Mouse (Mus musculus): ENCODE measurements around the gene Gm20431. TPM values are rescaled to one million over a fixed set of nuclear protein-coding genes. Genes with fewer than 3 reads are reported as not detected.

The Gm20431 gene
- polyA plus RNA-seq, 1 experiment from 2014 or later, result 6.7 TPM

DNA sequence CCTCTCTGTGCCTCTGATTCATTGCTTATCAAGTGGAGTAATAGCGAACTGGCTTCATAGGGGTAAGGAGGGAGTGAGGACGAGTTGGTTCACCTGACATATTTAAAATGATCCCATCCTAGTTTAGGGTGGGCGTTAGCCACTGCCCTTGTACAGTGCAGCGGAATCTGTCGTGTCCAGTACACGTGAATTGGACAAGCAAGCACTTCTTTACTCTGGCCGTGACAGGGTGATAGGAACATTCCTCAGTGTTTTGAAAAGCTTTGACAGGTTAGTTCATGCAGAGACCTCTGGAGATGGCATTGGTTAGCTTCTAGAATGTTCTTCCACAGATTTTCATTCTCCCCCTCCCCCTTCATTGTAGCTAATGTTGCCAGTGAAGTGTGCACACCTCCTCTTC is 33.7 kb upstream of the Gm20431 start:
- 94% methylated on average over 7 of the region's 7 CpGs for WGBS
- Histone ChIP-seq H3K27me3 (ENCODE audit: insufficient read depth, poor library complexity, severe bottlenecking) (peaks cover 29% of the 10 kb centered on the region), H3K4me1 (replicated peaks) (peaks cover 18% of the 10 kb centered on the region; the same call in 1 of the 2 replicates), H3K36me3 (no peaks in the 10 kb centered on the region), H3K4me3 (no peak overlapping the region), H3K27ac (no peak overlapping the region), H3K9me3 (peaks cover 9% of the 10 kb centered on the region)
- no peak for DNase-seq (ENCODE audit: low spot score)

- no peak for DNase-seq (ENCODE audit: low spot score)
- H3K36me3 ChIP-seq, result no peaks in the 10 kb centered on the region
- peaks cover 9% of the 10 kb centered on the region for H3K9me3 ChIP-seq
- WGBS, result 80% methylated on average over 1 of the region's 1 CpGs
- H3K27me3 ChIP-seq (ENCODE audit: insufficient read depth, poor library complexity, severe bottlenecking), result peaks cover 37% of the 10 kb centered on the region
- peaks cover 25% of the 10 kb centered on the region for H3K4me1 ChIP-seq (replicated peaks)
- H3K27ac ChIP-seq, result no peak overlapping the region
- H3K4me3 ChIP-seq, result no peak overlapping the region
Observed at GRCm38 (mm10) chr2:167694244-167694643, 32.9 kb upstream of the Gm20431 start.

DNA sequence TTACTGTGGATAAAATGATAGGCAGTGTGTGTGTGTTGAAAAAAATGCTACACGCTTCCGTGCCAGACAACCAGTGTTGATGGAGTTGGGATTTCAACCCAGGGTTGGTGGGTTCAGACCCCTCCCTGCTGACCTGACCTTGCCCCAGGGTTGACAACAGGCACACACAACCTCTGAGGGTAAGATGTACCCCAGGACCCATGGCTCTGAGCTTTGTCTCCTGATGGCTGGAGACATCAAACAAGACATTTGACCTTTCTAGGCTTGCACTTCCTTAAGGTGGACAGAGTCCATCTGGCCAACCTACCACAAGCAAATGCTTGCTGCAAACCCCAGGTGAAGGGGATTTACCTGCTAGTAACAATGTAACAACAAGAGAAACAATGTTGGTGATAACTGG is 32.2 kb upstream of the Gm20431 start:
- peaks cover 44% of the 10 kb centered on the region for H3K27me3 ChIP-seq (ENCODE audit: insufficient read depth, poor library complexity, severe bottlenecking)
- H3K27ac ChIP-seq, result no peak overlapping the region

GRCm38 (mm10) chr2:167692831-167693230 is 31.5 kb upstream of the Gm20431 start:
- Histone ChIP-seq H3K27ac (no peak overlapping the region), H3K4me3 (no peak overlapping the region), H3K27me3 (ENCODE audit: insufficient read depth, poor library complexity, severe bottlenecking) (peaks cover 51% of the 10 kb centered on the region), H3K36me3 (no peaks in the 10 kb centered on the region), H3K4me1 (replicated peaks) (peaks cover 39% of the 10 kb centered on the region), H3K9me3 (peaks cover 9% of the 10 kb centered on the region)
- WGBS, result 81% methylated on average over 3 of the region's 3 CpGs
- DNase-seq (ENCODE audit: low spot score), result no peak

More for the DNA sequence above, 32.2 kb upstream of the Gm20431 start:
- peaks cover 9% of the 10 kb centered on the region for H3K9me3 ChIP-seq
- H3K36me3 ChIP-seq, result no peaks in the 10 kb centered on the region
- H3K4me1 ChIP-seq (replicated peaks), result peaks cover 32% of the 10 kb centered on the region
- DNase-seq (ENCODE audit: low spot score), result no peak
- no peak overlapping the region for H3K4me3 ChIP-seq
- WGBS, result 86% methylated on average over 2 of the region's 2 CpGs

DNA sequence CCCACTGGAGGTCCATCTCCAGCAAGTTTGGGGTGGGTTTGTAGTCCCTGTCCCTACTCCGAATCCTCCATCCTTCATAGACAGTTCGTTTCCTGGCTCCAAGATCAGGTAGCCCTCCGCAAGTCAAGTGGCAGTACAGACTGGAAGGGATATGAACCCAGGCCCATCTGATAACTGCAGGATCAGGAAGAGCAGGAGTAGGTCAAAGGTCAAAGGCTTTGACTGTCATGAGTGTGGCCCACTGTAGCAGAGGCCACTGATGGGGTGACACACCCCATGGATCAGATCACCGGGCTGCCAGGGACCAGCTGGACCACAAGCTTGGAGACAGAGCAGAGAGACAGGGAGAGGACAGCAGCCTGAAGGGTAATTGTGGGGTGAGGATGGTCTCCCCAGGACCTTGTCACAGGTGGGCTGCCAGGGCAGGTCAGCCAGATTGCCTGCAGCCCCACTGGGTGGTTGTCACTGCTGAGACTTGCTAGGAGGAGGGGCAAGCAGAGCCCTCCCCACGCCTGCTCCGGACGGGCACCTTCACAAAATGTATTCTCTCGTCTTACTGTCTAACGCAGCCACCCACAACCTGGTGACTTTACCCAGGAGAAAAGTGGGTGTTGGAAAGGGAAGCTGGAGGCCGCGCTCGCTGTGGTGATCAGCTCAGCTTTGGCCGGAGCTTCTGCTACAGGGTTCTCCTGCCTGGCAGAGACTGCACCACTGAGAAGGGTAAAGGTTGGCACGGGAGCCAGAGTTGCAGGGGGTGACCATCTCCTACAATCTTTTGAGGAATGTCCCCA is 30.8 kb upstream of the Gm20431 start:
- peaks cover 58% of the 10 kb centered on the region for H3K27me3 ChIP-seq (ENCODE audit: insufficient read depth, poor library complexity, severe bottlenecking)

GRCm38 (mm10) chr2:167691410-167691809 is 30.1 kb upstream of the Gm20431 start:
- 90% methylated on average over 6 of the region's 6 CpGs for whole genome bisulfite sequencing
- Histone ChIP-seq H3K27me3 (ENCODE audit: insufficient read depth, poor library complexity, severe bottlenecking) (peaks cover 65% of the 10 kb centered on the region), H3K4me3 (no peak overlapping the region), H3K36me3 (no peaks in the 10 kb centered on the region), H3K27ac (no peak overlapping the region), H3K4me1 (replicated peaks) (peaks cover 44% of the 10 kb centered on the region), H3K9me3 (peaks cover 9% of the 10 kb centered on the region)
- no peak for DNase-seq (ENCODE audit: low spot score)

More for the DNA sequence above, 30.8 kb upstream of the Gm20431 start:
- Histone ChIP-seq H3K27ac (no peak overlapping the region), H3K36me3 (no peaks in the 10 kb centered on the region), H3K9me3 (peaks cover 9% of the 10 kb centered on the region), H3K4me3 (no peak overlapping the region), H3K4me1 (replicated peaks) (peaks cover 45% of the 10 kb centered on the region)
- WGBS, result 86% methylated on average over 14 of the region's 14 CpGs
- DNase-seq (ENCODE audit: low spot score), result no peak

GRCm38 (mm10) chr2:167690962-167691311 is 29.6 kb upstream of the Gm20431 start:
- Histone ChIP-seq H3K27me3 (ENCODE audit: insufficient read depth, poor library complexity, severe bottlenecking) (peaks cover 70% of the 10 kb centered on the region), H3K36me3 (no peaks in the 10 kb centered on the region), H3K27ac (no peak overlapping the region), H3K9me3 (peaks cover 9% of the 10 kb centered on the region), H3K4me1 (replicated peaks) (peaks cover 39% of the 10 kb centered on the region), H3K4me3 (no peak overlapping the region)
- no peak for DNase-seq (ENCODE audit: low spot score)
- WGBS, result 87% methylated on average over 12 of the region's 12 CpGs

DNA sequence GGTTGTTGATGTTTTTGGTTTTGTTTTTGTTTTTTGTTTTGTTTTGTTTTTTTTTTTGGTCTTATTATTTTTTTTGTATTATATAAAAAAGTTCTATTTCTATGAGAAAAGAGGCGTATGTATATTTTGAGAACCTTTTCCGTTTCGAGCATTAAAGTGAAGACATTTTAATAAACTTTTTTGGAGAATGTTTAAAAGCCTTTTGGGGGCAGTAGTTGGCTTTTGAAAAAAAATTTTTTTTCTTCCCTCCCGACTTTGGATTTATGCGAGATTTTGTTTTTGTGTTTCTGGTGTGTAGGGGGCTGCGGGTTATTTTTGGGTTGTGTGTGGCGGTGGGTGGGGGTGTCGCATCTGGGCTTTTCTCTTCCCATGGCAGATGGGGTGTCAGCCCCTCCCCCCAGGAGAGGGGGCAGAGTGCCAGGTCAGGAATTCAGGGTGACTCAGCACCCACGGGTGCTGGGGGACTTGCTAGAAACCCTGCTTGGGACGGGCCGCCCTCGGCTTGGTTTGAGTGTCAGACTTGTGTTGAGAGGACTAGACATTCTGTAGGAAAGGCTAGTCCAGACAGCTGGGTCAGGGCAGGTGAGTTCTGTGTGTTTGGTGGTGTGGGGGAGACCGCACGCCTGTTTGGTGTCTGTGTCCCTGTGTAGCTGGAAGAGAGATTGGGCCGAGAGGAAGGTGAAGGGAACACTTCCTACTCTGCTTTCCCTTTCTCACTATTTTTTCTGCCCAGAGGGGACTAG is 29.1 kb upstream of the Gm20431 start:
- H3K4me3 ChIP-seq, result peak overlapping the region; percentile 75
- no peaks in the 10 kb centered on the region for H3K36me3 ChIP-seq
- H3K4me1 ChIP-seq (replicated peaks), result peaks cover 34% of the 10 kb centered on the region
- H3K27me3 ChIP-seq (ENCODE audit: insufficient read depth, poor library complexity, severe bottlenecking), result peaks cover 75% of the 10 kb centered on the region
- no peak for DNase-seq (ENCODE audit: low spot score)
- no peak overlapping the region for H3K27ac ChIP-seq
- H3K9me3 ChIP-seq, result peaks cover 7% of the 10 kb centered on the region
- 66% methylated on average over 15 of the region's 15 CpGs for whole genome bisulfite sequencing

DNA sequence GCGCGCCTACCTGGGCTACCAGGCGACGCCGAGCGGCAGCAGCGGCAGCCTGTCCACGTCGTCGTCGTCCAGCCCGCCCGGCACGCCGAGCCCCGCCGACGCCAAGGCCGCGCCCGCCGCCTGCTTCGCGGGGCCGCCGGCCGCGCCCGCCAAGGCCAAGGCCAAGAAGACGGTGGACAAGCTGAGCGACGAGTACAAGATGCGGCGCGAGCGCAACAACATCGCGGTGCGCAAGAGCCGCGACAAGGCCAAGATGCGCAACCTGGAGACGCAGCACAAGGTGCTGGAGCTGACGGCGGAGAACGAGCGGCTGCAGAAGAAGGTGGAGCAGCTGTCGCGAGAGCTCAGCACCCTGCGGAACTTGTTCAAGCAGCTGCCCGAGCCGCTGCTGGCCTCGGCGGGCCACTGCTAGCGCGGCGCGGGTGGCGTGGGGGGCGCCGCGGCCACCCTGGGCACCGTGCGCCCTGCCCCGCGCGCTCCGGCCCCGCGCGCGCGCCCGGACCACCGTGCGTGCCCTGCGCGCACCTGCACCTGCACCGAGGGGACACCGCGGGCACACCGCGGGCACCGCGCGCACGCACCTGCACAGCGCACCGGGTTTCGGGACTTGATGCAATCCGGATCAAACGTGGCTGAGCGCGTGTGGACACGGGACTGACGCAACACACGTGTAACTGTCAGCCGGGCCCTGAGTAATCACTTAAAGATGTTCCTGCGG is 28.4 kb upstream of the Gm20431 start, which contains the start of gene Tmem189:
Tmem189 (minus strand) TSS at position 322 of the 718 bp plus-strand sequence.
- no peaks in the 10 kb centered on the region for H3K36me3 ChIP-seq
- H3K27ac ChIP-seq, result peak within 1 kb of the TSS; percentile 82
- H3K9me3 ChIP-seq, result no peaks in the 10 kb centered on the region
- peak; percentile 62 for DNase-seq (ENCODE audit: low spot score)
- under 1% methylated on average over 99 of the region's 99 CpGs for WGBS
- peaks cover 77% of the 10 kb centered on the region for H3K27me3 ChIP-seq (ENCODE audit: insufficient read depth, poor library complexity, severe bottlenecking)
- peaks cover 33% of the 10 kb centered on the region for H3K4me1 ChIP-seq (replicated peaks)
- H3K4me3 ChIP-seq, result peak within 1 kb of the TSS; percentile 75

DNA sequence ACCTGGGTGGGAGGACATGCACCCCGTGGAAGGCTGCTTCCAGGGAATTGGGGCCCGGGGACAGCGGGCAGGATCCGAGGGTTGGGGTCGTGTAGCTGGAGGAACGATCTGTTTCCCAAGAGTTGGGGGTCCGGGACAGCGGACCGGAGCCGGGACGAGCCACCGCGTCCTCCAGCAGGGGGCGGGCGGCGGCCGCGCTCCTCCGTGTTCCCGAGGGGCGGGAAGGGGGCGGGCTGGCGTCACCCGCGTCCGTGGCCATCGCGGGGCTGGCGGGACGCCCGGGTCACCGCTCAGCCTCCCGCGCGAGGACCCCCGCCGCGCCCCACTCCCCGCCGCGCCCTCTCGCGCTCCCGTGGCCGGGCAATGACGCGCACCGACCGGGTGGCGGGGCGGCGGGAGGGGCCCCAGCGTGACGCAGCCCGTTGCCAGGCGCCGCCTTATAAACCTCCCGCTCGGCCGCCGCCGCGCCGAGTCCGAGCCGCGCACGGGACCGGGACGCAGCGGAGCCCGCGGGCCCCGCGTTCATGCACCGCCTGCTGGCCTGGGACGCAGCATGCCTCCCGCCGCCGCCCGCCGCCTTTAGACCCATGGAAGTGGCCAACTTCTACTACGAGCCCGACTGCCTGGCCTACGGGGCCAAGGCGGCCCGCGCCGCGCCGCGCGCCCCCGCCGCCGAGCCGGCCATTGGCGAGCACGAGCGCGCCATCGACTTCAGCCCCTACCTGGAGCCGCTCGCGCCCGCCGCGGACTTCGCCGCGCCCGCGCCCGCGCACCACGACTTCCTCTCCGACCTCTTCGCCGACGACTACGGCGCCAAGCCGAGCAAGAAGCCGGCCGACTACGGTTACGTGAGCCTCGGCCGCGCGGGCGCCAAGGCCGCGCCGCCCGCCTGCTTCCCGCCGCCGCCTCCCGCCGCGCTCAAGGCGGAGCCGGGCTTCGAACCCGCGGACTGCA is 27.5 kb upstream of the Gm20431 start, which contains the start of gene Cebpb:
Cebpb (plus strand) TSS at position 418 of the 954 bp plus-strand sequence.
- Histone ChIP-seq H3K4me3 (peak within 1 kb of the TSS; percentile 75), H3K27ac (peak within 1 kb of the TSS; percentile 82), H3K4me1 (replicated peaks) (peaks cover 33% of the 10 kb centered on the region), H3K36me3 (no peaks in the 10 kb centered on the region), H3K27me3 (ENCODE audit: insufficient read depth, poor library complexity, severe bottlenecking) (peaks cover 82% of the 10 kb centered on the region), H3K9me3 (no peaks in the 10 kb centered on the region)
- peak; percentile 67 for DNase-seq (ENCODE audit: low spot score)
- WGBS, result under 1% methylated on average over 139 of the region's 147 CpGs

DNA sequence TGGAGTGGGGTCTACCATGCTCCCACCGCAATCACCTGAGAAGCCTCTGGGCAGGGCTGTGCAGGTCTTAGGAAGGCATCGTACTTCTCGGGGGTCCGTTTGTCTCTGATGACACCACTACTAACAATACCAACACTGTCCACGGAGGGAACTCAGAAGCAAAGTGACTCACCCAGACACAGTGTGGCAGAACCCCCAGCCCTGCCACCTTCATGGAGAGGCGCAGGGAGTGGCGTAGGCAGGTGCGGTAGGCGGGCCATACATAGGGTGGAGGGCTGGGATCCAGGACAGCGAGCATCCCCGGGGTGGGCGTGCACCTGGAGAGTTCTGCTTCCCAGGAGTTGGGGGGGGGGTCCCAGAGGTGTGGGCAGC is 26.8 kb upstream of the Gm20431 start:
- no peak for DNase-seq (ENCODE audit: low spot score)
- WGBS, result 23% methylated on average over 12 of the region's 12 CpGs
- 0 out of 2 replicates have a peak overlapping the region, but pooled peaks have one; percentile 82 for H3K27ac ChIP-seq

DNA sequence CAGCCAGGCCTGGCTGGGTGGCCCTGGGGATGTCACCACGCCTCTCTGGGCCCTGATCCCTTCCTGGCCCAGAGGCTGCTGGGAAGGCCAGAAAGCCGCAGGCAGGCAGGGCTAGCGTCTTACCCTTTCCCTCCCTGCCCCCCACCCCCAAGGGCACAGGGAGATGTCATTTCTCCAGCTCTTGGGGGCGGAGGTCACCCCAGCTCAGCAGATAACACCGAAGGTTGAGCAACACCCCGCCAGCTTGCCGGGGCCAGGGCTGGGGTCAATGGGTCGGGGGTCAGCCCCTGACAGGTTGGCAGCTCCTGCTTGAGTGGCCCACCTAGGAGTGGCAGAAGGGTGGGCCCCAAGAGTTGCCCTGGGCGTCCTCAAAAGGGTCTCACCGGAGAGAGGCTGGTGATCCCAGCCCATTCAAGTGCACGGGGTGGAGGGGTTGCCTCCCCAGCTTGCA is 26.4 kb upstream of the Gm20431 start:
- DNase-seq (ENCODE audit: low spot score), result no peak
- Histone ChIP-seq H3K36me3 (no peaks in the 10 kb centered on the region), H3K27me3 (ENCODE audit: insufficient read depth, poor library complexity, severe bottlenecking) (peaks cover 80% of the 10 kb centered on the region), H3K4me3 (no peak overlapping the region), H3K27ac (no peak overlapping the region), H3K9me3 (no peaks in the 10 kb centered on the region), H3K4me1 (replicated peaks) (peaks cover 33% of the 10 kb centered on the region)
- 45% methylated on average over 11 of the region's 11 CpGs for WGBS

More for the DNA sequence above, 26.8 kb upstream of the Gm20431 start:
- Histone ChIP-seq H3K4me3 (peak overlapping the region; percentile 75), H3K4me1 (replicated peaks) (peaks cover 33% of the 10 kb centered on the region), H3K9me3 (no peaks in the 10 kb centered on the region), H3K27me3 (ENCODE audit: insufficient read depth, poor library complexity, severe bottlenecking) (peaks cover 82% of the 10 kb centered on the region), H3K36me3 (no peaks in the 10 kb centered on the region)
